Mouse (Mus musculus) MEL (cell line): ENCODE results near the gene Pkd1l2. TPM values are rescaled to one million over a fixed set of nuclear protein-coding genes. Genes with fewer than 3 reads are reported as not detected.

ENCODE experiments used
- DNase-seq: peaks from one replicate; pipeline ENCODE4 v3.0.0; 2011; ENCODE audit warnings: low read depth, low spot score
- H3K27ac ChIP-seq: 2 replicates; pipeline ENCODE4 v1.5.1; 2012; ENCODE audit warnings: low read depth, mild to moderate bottlenecking, control low read depth, low read length, moderate library complexity; ENCODE audit not compliant: control insufficient read depth
- H3K27me3 ChIP-seq, 2 experiments: fragments of 150-350 bp in 1 of 2; sonication (generic) in 1 of 2; 2 replicates each; pipeline ENCODE4 v1.6.1; 2012; ENCODE audit warnings: low read length in 2 of 2, mild to moderate bottlenecking in 2 of 2, improper control_type of control experiment in 1 of 2, moderate library complexity in 1 of 2; ENCODE audit not compliant: insufficient read depth in 2 of 2, control insufficient read depth in 1 of 2
- H3K36me3 ChIP-seq, 2 experiments: 2 replicates each; pipeline ENCODE4 v1.6.1; 2012 to 2014; ENCODE audit warnings: low read length in 2 of 2, improper control_type of control experiment in 1 of 2, inconsistent platforms in 1 of 2, mild to moderate bottlenecking in 1 of 2; ENCODE audit not compliant: insufficient read depth in 2 of 2, control insufficient read depth in 1 of 2
- H3K4me1 ChIP-seq, 2 experiments: fragments of 150-350 bp in 1 of 2; sonication (generic) in 1 of 2; 2 replicates each; pipeline ENCODE4 v1.6.1; 2012; ENCODE audit warnings: low read length in 2 of 2, improper control_type of control experiment in 1 of 2, mild to moderate bottlenecking in 1 of 2; ENCODE audit not compliant: insufficient read depth in 2 of 2, control insufficient read depth in 1 of 2
- H3K4me3 ChIP-seq, 2 experiments: fragments of 150-350 bp in 1 of 2; sonication (generic) in 1 of 2; 2 replicates each; pipeline ENCODE4 v1.5.1; 2012; ENCODE audit warnings: low read depth in 2 of 2, low read length in 2 of 2, mild to moderate bottlenecking in 2 of 2, moderate library complexity in 2 of 2, control low read depth in 1 of 2, improper control_type of control experiment in 1 of 2; ENCODE audit not compliant: control insufficient read depth in 1 of 2, insufficient read depth in 1 of 2
- H3K79me2 ChIP-seq: 2 replicates; pipeline ENCODE4 v1.6.1; 2012; ENCODE audit warnings: mild to moderate bottlenecking, low read length, moderate library complexity; ENCODE audit not compliant: control insufficient read depth, poor library complexity, insufficient read depth
- H3K9ac ChIP-seq: 2 replicates; pipeline ENCODE4 v1.6.1; 2012; ENCODE audit warnings: low read depth, mild to moderate bottlenecking, control low read depth, low read length, moderate library complexity; ENCODE audit not compliant: control insufficient read depth, poor library complexity, severe bottlenecking
- H3K9me3 ChIP-seq: fragments of 150-350 bp; sonication (generic); replicated peaks from 2 replicates; pipeline ENCODE4 v1.6.1; 2012; ENCODE audit warnings: mild to moderate bottlenecking, low read length, improper control_type of control experiment, moderate library complexity; ENCODE audit not compliant: insufficient read depth
- BHLHE40 ChIP-seq: IDR thresholded peaks from 2 replicates; pipeline ENCODE4 v1.6.1; 2012; ENCODE audit warnings: low read depth, mild to moderate bottlenecking, inconsistent platforms, low read length, improper control_type of control experiment, borderline replicate concordance
- CHD2 ChIP-seq: IDR thresholded peaks from 2 replicates; pipeline ENCODE4 v1.6.1; 2011; ENCODE audit warnings: low read length, improper control_type of control experiment
- CTCF ChIP-seq, 3 experiments: IDR thresholded peaks in 2 of 3; conservative IDR thresholded peaks in 1 of 3; 2 replicates each; pipeline ENCODE4 v1.5.1; 2011 to 2012; ENCODE audit warnings: low read length in 3 of 3, low read depth in 2 of 3, mild to moderate bottlenecking in 2 of 3, improper control_type of control experiment in 1 of 3, inconsistent platforms in 1 of 3, mixed read lengths in 1 of 3, moderate library complexity in 1 of 3; ENCODE audit not compliant: control insufficient read depth in 1 of 3, insufficient read depth in 1 of 3, poor library complexity in 1 of 3, severe bottlenecking in 1 of 3
- E2F4 ChIP-seq: IDR thresholded peaks from 2 replicates; pipeline ENCODE4 v1.6.1; 2011; ENCODE audit warnings: low read depth, low read length, improper control_type of control experiment, borderline replicate concordance
- ELF1 ChIP-seq: IDR thresholded peaks from 2 replicates; pipeline ENCODE4 v1.6.1; 2014; ENCODE audit warnings: low read depth, mild to moderate bottlenecking, inconsistent platforms, low read length, improper control_type of control experiment, moderate library complexity
- EP300 ChIP-seq, 2 experiments: IDR thresholded peaks; 2 replicates each; pipeline ENCODE4 v1.6.1; 2011; ENCODE audit warnings: improper control_type of control experiment in 2 of 2, low read length in 2 of 2, low read depth in 1 of 2, mild to moderate bottlenecking in 1 of 2
- ETS1 ChIP-seq: IDR thresholded peaks from 2 replicates; pipeline ENCODE4 v1.6.1; 2012; ENCODE audit warnings: low read depth, mild to moderate bottlenecking, inconsistent platforms, low read length, improper control_type of control experiment, moderate library complexity
- JUND ChIP-seq: IDR thresholded peaks from 2 replicates; pipeline ENCODE4 v1.6.1; 2011; ENCODE audit warnings: low read depth, mild to moderate bottlenecking, improper control_type of control experiment, low read length
- MAX ChIP-seq: IDR thresholded peaks from 2 replicates; pipeline ENCODE4 v1.6.1; 2011; ENCODE audit warnings: low read length, improper control_type of control experiment
- MAZ ChIP-seq: IDR thresholded peaks from 2 replicates; pipeline ENCODE4 v1.6.1; 2012; ENCODE audit warnings: low read depth, mild to moderate bottlenecking, inconsistent platforms, low read length, improper control_type of control experiment
- MEF2A ChIP-seq: IDR thresholded peaks from 2 replicates; pipeline ENCODE4 v1.6.1; 2014; ENCODE audit warnings: low read depth, mild to moderate bottlenecking, inconsistent platforms, low read length, improper control_type of control experiment; ENCODE audit not compliant: poor library complexity, insufficient replicate concordance, severe bottlenecking; ENCODE audit errors: extremely low read depth
- MXI1 ChIP-seq: IDR thresholded peaks from 2 replicates; pipeline ENCODE4 v1.6.1; 2011; ENCODE audit warnings: mild to moderate bottlenecking, low read depth, low read length, improper control_type of control experiment
- MYC ChIP-seq: IDR thresholded peaks from 2 replicates; pipeline ENCODE4 v1.6.1; 2011; ENCODE audit warnings: low read depth, mild to moderate bottlenecking, low read length, improper control_type of control experiment, moderate library complexity
- NELFE ChIP-seq: IDR thresholded peaks from 2 replicates; pipeline ENCODE4 v1.6.1; 2011; ENCODE audit warnings: low read depth, low read length, improper control_type of control experiment
- NRF1 ChIP-seq: IDR thresholded peaks from 2 replicates; pipeline ENCODE4 v1.6.1; 2014; ENCODE audit warnings: low read depth, mild to moderate bottlenecking, inconsistent platforms, low read length, improper control_type of control experiment, moderate library complexity; ENCODE audit not compliant: poor library complexity, insufficient read depth, severe bottlenecking
- POLR2A ChIP-seq, 2 experiments: IDR thresholded peaks; 2 replicates each; pipeline ENCODE4 v1.6.1; 2011 to 2012; ENCODE audit warnings: low read length in 2 of 2, mild to moderate bottlenecking in 2 of 2, control low read depth in 1 of 2, improper control_type of control experiment in 1 of 2, low read depth in 1 of 2, moderate library complexity in 1 of 2; ENCODE audit not compliant: control insufficient read depth in 1 of 2, insufficient read depth in 1 of 2, poor library complexity in 1 of 2
- RAD21 ChIP-seq: IDR thresholded peaks from 2 replicates; pipeline ENCODE4 v1.6.1; 2011; ENCODE audit warnings: mild to moderate bottlenecking, low read depth, low read length, improper control_type of control experiment
- RCOR1 ChIP-seq: IDR thresholded peaks from 2 replicates; pipeline ENCODE4 v1.6.1; 2012; ENCODE audit warnings: low read depth, mild to moderate bottlenecking, inconsistent platforms, low read length, improper control_type of control experiment
- SIN3A ChIP-seq: IDR thresholded peaks from 2 replicates; pipeline ENCODE4 v1.6.1; 2012; ENCODE audit warnings: low read length, improper control_type of control experiment, inconsistent platforms
- SMC3 ChIP-seq: IDR thresholded peaks from 2 replicates; pipeline ENCODE4 v1.6.1; 2011; ENCODE audit warnings: low read depth, low read length, improper control_type of control experiment
- TAL1 ChIP-seq: IDR thresholded peaks from 2 replicates; pipeline ENCODE4 v1.6.1; 2012; ENCODE audit warnings: mild to moderate bottlenecking, inconsistent platforms, low read length, moderate library complexity, mixed read lengths
- TCF12 ChIP-seq: IDR thresholded peaks from 2 replicates; pipeline ENCODE4 v1.6.1; 2014; ENCODE audit warnings: low read depth, mild to moderate bottlenecking, inconsistent platforms, low read length, improper control_type of control experiment, moderate library complexity
- UBTF ChIP-seq: IDR thresholded peaks from 2 replicates; pipeline ENCODE4 v1.6.1; 2012; ENCODE audit warnings: low read depth, mild to moderate bottlenecking, inconsistent platforms, low read length, improper control_type of control experiment, moderate library complexity, borderline replicate concordance; ENCODE audit not compliant: insufficient read depth
- USF1 ChIP-seq: IDR thresholded peaks from 2 replicates; pipeline ENCODE4 v1.6.1; 2014; ENCODE audit warnings: low read depth, mild to moderate bottlenecking, inconsistent platforms, low read length, improper control_type of control experiment, moderate library complexity
- ZC3H11A ChIP-seq: IDR thresholded peaks from 2 replicates; pipeline ENCODE4 v1.6.1; 2012; ENCODE audit warnings: low read depth, mild to moderate bottlenecking, inconsistent platforms, low read length, improper control_type of control experiment
- ZKSCAN1 ChIP-seq: IDR thresholded peaks from 2 replicates; pipeline ENCODE4 v1.6.1; 2012; ENCODE audit warnings: low read depth, mild to moderate bottlenecking, inconsistent platforms, low read length, improper control_type of control experiment, moderate library complexity
- ZNF384 ChIP-seq: IDR thresholded peaks from 2 replicates; pipeline ENCODE4 v1.6.1; 2012; ENCODE audit warnings: low read depth, mild to moderate bottlenecking, inconsistent platforms, low read length, improper control_type of control experiment
- polyA plus RNA-seq, 2 experiments: library from polyadenylated mRNA; stranded (reverse) in 1 of 2; unstranded in 1 of 2; fragments of >175 nt in 1 of 2; fragments of >200 nt in 1 of 2; gene quantifications; 2 replicates each; pipeline versions ENCODE4 v1.2.1 to v1.2.4; 2012; ENCODE audit warnings: low replicate concordance in 2 of 2, low read depth in 1 of 2; ENCODE audit not compliant: insufficient read length in 2 of 2, insufficient read depth in 1 of 2, missing spikeins in 1 of 2
- total RNA-seq: library from RNA; depleted of rRNA; stranded (reverse); fragments of 300-350 nt; gene quantifications from 2 replicates; pipeline ENCODE4 v1.2.3, GENCODE M21; 2012

The Pkd1l2 gene
- total and polyA plus RNA-seq, 3 experiments = 0.86 to 1.5 TPM; not detected in 1

DNA sequence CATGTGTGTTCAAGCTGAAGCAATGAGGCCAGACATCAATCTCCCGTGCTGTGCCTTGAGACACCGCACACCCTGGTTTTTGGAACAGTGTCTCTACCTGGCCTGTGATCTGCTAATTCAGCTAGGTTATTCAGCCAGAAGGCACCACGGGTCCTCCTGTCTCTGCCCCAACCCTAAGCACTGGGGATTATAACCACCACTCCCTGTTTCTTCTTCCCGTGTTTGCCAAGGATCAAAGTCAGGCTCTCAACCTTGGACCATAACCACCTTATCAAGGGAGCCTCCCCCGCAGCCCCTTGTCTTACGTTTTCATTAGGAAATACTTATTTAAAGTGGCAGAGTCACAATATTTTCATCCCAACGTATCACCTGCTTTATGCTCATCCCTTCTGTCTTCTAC is 34.3 kb upstream of the Pkd1l2 start:
- TF ChIP-seq USF1 (no peak), RAD21 (no peak), POLR2A (IDR thresholded peaks at IDR 0.05; ENCODE audit: control insufficient read depth in 1 of 2, insufficient read depth in 1 of 2, low read depth in 1 of 2, low read length in 2 of 2, poor library complexity in 1 of 2) (no peak), CHD2 (no peak), MAX (no peak), UBTF (no peak), SIN3A (no peak), ZNF384 (no peak), MEF2A (no peak), E2F4 (no peak), JUND (no peak), BHLHE40 (no peak), MXI1 (no peak), ETS1 (no peak), RCOR1 (no peak), CTCF (IDR thresholded peaks at IDR 0.05 in 2 of 3, conservative IDR thresholded peaks at IDR 0.05 in 1 of 3; ENCODE audit: control insufficient read depth in 1 of 3, insufficient read depth in 1 of 3, low read depth in 2 of 3, low read length in 3 of 3, poor library complexity in 1 of 3, severe bottlenecking in 1 of 3) (no peak), NRF1 (no peak), SMC3 (no peak), NELFE (no peak; the same call in 1 of the 2 replicates), MAZ (no peak)
- H3K79me2 ChIP-seq = no peaks in the 10 kb centered on the region
- H3K9me3 ChIP-seq = no peaks in the 10 kb centered on the region
- no peaks in the 10 kb centered on the region for H3K27me3 ChIP-seq
- H3K9ac ChIP-seq = no peak overlapping the region
- peaks cover 5 to 37% of the 10 kb centered on the region in 2 experiments for H3K4me1 ChIP-seq
- H3K36me3 ChIP-seq = peaks cover 0 to 28% of the 10 kb centered on the region in 2 experiments; a peak in 2 of 4 replicates
- no peak for DNase-seq
- H3K4me3 ChIP-seq = no peak overlapping the region
- H3K27ac ChIP-seq = peak overlapping the region; percentile 67

DNA sequence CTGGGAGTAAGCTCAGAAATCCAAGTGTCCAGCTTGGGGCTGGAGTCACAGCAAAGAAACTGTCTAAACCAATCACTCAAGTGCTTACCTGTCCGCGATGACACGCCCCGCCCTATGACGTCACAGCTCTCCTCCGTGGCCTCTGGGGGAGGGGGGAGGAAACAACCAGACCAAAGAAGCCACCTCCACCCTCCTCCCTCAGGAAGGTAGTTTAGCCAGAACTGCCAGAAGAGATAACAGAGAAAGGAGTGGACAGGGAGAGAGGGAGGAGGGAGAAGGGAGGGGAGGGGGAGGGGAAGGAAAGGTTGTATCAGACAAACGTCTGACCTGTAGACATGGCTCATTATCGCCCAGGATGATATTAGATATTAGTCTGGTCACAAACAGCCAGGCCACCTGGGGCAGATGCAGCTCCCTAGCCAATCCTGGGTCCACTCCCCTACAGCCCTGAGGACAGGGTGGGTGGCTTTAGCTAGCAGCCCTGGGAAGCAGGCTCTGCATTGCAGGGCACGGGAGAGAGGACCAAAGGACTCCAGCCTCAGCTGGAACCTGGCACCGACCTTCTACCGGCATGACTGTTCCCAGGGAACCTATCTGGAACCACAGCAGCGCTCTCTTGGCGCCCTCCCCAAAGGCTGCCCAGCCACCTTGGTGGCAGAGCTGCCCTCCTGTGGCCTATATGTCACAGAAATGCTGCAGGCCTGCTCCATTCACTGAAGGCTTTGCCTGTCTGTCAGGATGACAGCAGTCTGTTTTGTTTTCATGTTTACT is 33.6 kb upstream of the Pkd1l2 start:
- no peaks in the 10 kb centered on the region for H3K27me3 ChIP-seq
- H3K27ac ChIP-seq = peak overlapping the region; percentile 67
- no peaks in the 10 kb centered on the region for H3K79me2 ChIP-seq
- DNase-seq = peak; percentile 48
- peak overlapping the region; percentile 30 for H3K9ac ChIP-seq
- H3K4me3 ChIP-seq = peak overlapping the region; percentile 34 to 45; a peak in 3 of 4 replicates
- no peaks in the 10 kb centered on the region for H3K9me3 ChIP-seq
- H3K4me1 ChIP-seq = peaks cover 5 to 31% of the 10 kb centered on the region in 2 experiments
- peaks cover 0 to 24% of the 10 kb centered on the region in 2 experiments; a peak in 2 of 4 replicates for H3K36me3 ChIP-seq
- no peak; the same call in 1 of the 2 replicates for TF ChIP-seq NELFE
- TF ChIP-seq CTCF (IDR thresholded peaks at IDR 0.05 in 2 of 3, conservative IDR thresholded peaks at IDR 0.05 in 1 of 3; ENCODE audit: control insufficient read depth in 1 of 3, insufficient read depth in 1 of 3, low read depth in 2 of 3, low read length in 3 of 3, poor library complexity in 1 of 3, severe bottlenecking in 1 of 3) = peak in 2 of 3 experiments; percentile 33 to 38; a peak in 4 of 6 replicates
- no peak for TF ChIP-seq ZKSCAN1
- no peak for TF ChIP-seq USF1
- peak; percentile 28; the same call in 1 of the 2 replicates for TF ChIP-seq SMC3
- peak; percentile 15 for TF ChIP-seq TCF12
- TF ChIP-seq SIN3A = no peak
- no peak for TF ChIP-seq JUND
- no peak for TF ChIP-seq MEF2A
- peak; percentile 31; the same call in 1 of the 2 replicates for TF ChIP-seq ETS1
- 0 out of 2 replicates have a peak, but pooled peaks have one; percentile 6 for TF ChIP-seq ZC3H11A
- TF ChIP-seq MAX = no peak; the same call in 1 of the 2 replicates
- TF ChIP-seq EP300 (IDR thresholded peaks at IDR 0.05; ENCODE audit: low read depth in 1 of 2, low read length in 2 of 2) = peak in 1 of 2 experiments; percentile 52; a peak in 2 of 4 replicates
- no peak for TF ChIP-seq TAL1
- TF ChIP-seq UBTF = no peak
- no peak; the same call in 1 of the 2 replicates for TF ChIP-seq CHD2
- TF ChIP-seq ELF1 = no peak
- 0 out of 2 replicates have a peak, but pooled peaks have one; percentile 19 for TF ChIP-seq MYC
